Mouse (Mus musculus) inflammation-experienced regulatory T-cells, adult 6 months (primary cell): ENCODE results near the gene Shb. TPM values are rescaled to one million over a fixed set of nuclear protein-coding genes. Genes with fewer than 3 reads are reported as not detected.

ENCODE experiments used
- ATAC-seq: one replicate; pipeline ENCODE4 v1.8.0; 2017
- polyA plus RNA-seq, 3 experiments: library from polyadenylated mRNA; unstranded; fragments of 100-300 nt; shearing (Covaris generic); gene quantifications; one replicate each; pipeline ENCODE4 v1.2.1; 2017

Gene Shb
- polyA plus RNA-seq, 3 experiments from 2014 or later: 0.23 TPM; not detected in 2

- no peak for ATAC-seq
These were observed 52.8 kb downstream of the Shb start for GRCm38 (mm10) chr4:45479433-45479832.

DNA sequence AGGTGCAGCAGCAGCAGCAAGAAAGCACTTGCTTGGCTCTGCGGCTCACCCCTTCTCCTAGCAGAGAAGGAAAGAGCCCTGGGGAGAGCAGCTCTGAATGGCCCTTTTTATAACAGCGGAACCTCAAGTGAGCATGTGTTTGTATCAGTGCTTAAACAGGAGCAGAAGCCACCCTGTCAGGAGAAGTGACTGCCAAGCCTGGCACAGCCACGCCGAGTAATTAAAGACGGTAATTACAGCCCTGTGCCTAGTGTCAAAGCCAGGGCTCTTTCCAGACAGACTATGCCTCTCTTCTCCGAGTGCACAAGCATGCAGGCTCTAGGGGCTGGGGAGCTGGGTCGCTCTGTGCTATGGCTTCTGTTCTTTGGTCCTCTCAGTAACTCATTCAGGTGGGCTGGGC lies 54.1 kb downstream of the Shb start:
- no peak for ATAC-seq

DNA sequence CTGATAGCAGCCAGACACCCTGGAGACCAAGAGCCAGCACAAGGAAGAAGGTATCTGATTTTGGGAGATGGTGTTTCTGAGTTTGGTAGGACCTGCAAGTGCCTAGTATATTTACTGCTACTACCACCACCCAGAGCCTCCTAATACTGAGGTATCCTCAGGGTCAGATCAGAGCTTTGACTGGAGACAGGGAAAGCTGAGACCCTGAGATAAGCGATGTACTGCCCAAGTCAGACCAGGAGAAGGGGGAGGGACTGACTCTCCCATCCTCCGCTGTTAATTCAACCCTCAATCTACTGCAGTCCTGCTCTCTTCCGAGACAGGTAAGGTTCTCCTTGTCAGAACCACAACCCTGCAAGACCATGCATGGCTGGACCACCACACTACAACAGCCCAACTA lies 55.2 kb downstream of the Shb start:
- ATAC-seq: no peak

DNA sequence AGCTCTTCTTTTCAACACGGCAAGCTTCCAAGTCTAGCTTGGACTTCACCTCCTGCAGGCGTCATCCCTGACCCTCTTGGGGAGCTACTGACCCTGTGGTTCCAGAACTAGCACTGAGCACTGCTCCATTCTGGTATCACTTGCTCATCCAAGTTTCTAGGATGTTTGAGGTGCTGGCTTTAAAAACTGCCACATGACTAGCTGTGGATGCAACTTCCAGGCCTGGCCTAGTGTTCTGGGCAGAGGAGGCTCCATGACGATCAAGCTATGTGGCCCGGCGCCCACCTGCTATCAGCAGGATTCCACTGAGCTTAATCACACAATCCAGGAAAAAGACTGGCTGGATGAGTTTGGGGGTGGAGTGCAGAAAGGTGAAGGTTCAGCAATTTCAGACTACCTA lies 57.4 kb downstream of the Shb start:
- ATAC-seq: no peak

GRCm38 (mm10) chr4:45474131-45474530 lies 58.1 kb downstream of the Shb start:
- no peak for ATAC-seq

DNA sequence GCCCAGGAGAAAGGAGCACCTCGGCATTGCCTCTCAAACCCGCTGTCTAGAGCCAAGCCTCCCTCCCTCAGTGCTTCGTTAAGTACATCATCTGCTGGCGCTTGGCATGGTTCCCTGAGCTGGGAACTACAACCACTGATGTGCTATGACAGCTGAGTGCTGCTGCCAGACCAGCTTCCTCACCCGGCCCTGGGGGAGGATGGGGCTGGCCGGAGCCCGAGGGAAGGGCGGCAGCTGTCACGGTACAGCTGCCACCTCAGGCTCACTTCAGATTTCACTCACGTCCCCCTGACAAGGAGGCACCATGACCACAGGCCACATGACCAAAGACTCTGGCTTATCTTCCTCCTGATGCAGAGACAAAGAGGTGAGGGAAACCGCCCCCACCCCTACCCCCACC lies 59.1 kb downstream of the Shb start:
- no peak for ATAC-seq

- ATAC-seq: no peak
These were observed 59.6 kb downstream of the Shb start for GRCm38 (mm10) chr4:45472706-45473105.

DNA sequence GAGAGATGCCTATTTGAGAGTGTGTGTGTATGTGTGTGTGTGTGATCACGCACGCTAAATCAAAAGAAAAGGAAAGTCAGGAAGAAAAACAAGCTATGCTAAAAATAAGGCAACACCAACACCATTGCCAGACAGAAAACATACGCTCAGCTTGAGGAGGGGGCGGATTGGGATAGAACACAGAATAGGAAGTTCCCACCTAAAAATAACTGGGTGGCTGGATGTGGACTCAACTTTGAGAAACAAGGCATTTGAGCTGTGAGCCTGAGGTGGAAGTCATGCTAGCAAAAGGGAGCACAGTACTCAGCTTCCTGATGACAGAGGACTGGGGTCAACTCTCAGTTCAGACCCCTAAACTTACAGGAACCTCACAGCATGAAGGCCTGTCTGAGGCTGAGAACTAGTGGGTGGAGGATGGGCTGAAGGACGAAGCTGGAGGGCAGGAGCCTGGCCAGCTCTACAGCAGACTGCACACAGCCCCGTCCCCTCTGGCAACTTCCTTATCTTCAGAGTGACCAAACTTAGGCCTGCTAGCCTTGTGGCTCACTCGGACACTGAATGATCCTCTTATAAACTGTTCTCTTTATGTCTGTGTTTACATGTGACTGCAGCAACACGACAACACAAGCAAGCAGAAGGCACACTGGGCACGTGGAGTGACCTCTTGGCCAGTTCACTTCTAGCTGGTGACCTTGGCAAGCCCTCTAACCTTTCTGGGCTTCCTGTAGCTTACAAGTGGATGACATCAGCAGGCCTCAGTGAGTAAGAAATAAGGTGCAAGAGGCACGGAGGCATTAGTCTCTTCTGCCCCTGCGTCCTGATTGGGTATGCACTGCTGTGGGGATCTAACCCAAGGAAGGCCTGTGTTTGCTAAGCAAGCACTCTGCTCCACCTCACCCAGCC lies 60.4 kb downstream of the Shb start:
- ATAC-seq: no peak

DNA sequence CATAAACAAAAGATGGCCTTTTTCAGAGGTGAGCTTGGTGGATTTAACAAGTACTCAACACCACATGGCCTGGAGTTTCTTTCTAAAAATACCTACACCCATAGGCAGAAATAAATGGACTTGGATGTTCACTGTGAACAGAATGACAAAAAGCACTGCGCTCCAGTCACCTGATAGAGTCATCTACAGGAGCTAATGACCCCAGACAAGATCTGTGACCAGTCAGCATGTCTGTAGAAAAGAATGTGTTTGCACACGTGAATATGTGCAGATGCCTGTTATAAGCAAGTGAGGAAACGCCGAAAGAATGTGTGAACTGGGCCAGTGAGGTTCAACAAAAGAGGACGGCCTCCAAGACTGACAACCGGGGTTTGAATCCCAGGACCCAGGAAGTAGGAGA lies 63.2 kb downstream of the Shb start:
- no peak for ATAC-seq

DNA sequence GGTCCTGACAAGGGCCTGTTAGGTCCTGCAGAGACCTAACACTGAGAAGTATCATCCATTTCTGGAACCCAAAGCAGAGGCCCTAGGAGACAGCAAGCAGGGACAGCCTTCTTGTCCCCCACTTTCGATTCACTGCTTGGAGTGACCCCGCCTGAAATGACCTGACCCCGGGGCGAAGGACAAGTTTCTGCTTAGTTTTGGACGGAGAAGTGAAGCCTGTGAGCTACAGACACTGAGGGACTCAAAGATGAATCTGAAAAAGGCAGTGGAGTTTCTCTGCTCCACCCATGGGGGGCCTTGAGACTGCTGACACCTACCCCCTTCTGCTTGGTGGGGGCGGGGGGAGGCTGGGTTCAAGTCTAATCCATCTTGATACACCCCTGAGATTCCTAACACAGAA lies 63.8 kb downstream of the Shb start:
- ATAC-seq: no peak

- ATAC-seq: no peak
These were observed 65.0 kb downstream of the Shb start for GRCm38 (mm10) chr4:45467115-45467912.

GRCm38 (mm10) chr4:45464941-45465340 lies 67.3 kb downstream of the Shb start:
- no peak for ATAC-seq

GRCm38 (mm10) chr4:45464528-45464927 lies 67.7 kb downstream of the Shb start:
- ATAC-seq: no peak

DNA sequence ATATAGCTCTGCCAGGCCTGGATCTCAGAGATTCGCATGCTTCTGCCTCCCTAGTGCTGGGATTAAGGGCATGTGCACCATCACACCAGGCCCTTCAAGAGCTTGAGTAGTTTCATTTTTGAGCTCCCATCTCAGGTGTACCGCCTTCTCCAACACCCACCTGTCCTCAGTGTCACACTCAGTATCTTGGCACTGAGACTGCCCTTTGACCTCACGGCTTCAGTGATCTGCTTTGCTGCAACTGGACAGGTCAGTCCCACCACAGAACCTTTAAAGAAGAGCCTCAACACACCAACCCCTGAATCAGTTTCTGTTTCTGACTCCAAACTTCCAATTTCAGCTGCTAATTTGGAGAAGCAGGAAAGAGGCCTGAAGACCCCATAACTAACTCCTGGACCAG lies 68.1 kb downstream of the Shb start:
- no peak for ATAC-seq

- no peak for ATAC-seq
These were observed 69.6 kb downstream of the Shb start for GRCm38 (mm10) chr4:45462628-45463027.

- ATAC-seq: no peak
These were observed 70.6 kb downstream of the Shb start for GRCm38 (mm10) chr4:45461661-45462060.

- ATAC-seq: no peak
These were observed 72.9 kb downstream of the Shb start for GRCm38 (mm10) chr4:45459375-45459774.

DNA sequence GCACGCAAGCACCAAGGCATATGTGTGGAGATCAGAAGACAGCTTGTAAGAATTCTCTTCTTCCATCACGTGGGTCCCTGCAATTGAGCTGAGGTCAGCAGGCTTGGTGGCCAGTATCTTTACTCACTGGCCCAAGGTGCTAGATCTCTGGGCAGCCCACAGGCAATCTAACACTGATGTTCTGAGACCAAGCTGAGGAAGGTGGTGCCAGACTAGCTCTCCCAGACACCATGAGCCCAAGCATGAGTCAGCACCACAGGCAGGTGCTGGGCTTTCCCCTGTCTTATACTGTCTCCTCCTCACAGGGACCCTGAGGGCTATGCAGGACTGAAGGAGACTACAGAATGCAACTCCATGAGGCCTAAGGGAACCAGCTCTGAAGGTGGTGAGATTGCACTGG lies 74.7 kb downstream of the Shb start:
- ATAC-seq: no peak

- no peak for ATAC-seq
These were observed 77.3 kb downstream of the Shb start for GRCm38 (mm10) chr4:45455001-45455400.

DNA sequence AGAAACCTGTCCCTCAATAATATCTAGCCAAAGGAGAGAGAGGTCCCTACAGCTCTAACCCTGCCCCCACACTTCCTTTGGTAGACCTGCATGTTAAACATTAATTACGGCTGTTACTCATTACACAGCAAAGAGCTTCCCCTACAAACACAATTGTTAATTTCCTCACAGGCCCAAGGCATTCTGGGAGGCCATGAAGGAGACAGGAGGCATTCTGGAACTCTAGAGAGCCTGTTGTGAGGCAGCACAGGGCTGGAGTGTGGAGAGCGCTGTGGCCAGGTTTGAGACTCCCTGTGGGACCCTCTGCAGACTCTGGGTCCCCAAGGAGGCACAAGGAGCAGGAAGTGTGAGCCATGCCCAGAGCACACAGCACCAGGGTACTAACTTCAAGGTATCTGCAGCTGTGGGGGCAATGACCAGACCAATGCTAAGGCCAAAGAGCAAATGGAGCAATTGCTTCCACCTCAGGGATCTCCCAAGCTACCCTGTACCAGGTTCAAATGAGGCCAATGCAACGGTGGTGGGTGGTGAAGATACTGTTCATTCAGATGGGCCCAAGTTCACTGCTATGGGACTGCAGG lies 78.9 kb downstream of the Shb start:
- no peak for ATAC-seq

DNA sequence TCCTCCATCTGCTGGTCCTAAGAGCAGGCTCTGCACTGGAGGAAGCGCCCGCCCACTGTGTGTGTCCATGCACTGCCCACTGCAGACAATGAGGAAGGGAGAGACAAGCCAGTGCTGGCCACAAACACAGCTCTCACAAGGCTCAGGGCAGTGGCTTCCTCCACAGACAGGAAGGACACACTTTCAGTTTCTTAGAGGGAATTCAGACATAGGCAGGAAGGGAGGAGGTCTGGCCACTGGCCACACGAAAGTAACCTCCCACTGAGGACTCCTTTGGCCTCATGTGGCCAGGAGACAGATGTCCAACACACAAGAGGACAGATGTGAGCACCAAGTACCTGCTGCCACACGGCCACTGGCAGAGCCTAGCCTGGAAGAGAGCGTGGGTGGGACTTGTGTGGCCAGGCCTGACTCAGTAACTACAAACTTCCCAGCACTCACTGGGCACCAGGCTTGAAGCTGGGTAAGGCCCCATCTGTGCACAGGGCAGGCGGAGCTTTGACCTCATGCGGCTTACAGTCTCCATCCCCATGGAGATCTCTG lies 79.6 kb downstream of the Shb start:
- no peak for ATAC-seq

DNA sequence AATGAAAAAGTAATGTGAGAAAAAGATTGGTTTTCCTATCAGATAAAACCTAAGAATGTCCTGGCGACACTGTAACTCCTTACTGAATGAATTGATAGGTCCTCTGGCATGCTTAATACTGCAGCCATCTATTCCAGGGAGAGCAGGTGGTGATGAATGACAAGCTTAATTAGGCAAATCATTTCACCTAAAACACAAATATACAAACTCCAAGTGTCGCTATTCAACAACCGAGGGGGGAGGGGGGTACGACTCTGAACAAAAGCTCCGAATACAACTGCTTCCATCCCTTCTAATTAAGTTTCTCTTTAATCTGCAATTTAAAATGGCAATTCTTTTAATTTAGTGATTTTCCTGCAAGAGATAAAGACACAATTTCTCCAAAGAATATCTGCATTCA lies 83.3 kb downstream of the Shb start:
- no peak for ATAC-seq

GRCm38 (mm10) chr4:45448481-45448880 lies 83.8 kb downstream of the Shb start:
- no peak for ATAC-seq
